Mouse (Mus musculus) cerebellum, adult 11-12 months (tissue): ENCODE results near the gene Ift140.
A peak's percentile ranks its signal among the peaks of the same experiment; 100 is the strongest.

Experiments
- DNase-seq: peaks from one replicate; pipeline ENCODE4 v3.0.0; 2022

Gene Ift140

DNA sequence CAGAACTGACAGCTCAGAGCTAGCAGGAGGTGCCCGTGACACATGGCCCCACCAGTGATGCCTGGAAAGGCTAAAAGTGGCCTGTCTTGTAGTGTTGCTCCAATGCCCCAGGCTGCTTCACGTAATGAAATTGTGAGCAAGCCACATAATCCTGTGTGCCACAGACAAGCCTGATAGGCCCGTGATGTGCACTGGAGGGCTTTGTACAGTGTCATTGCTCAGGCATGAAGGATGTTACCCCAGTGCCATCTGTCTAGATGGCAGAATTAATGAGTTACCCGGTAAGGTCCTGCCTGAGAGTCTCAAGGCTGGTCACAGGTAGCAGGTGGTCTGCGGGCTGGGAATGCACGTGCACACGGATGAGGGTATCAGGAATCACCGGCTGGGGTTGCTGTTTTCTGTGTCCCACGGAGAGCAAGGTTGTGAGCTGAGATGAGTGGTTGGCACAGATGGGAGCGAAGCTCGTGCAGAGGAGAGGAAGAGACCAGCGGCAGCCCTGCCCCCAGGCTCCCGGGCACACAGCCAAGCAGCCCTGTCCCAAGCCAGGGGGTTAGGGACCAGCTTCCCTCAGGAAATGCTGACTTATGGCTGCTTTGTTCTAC is 62.0 kb downstream of the Ift140 start:
- DNase-seq, result peak; percentile 62

DNA sequence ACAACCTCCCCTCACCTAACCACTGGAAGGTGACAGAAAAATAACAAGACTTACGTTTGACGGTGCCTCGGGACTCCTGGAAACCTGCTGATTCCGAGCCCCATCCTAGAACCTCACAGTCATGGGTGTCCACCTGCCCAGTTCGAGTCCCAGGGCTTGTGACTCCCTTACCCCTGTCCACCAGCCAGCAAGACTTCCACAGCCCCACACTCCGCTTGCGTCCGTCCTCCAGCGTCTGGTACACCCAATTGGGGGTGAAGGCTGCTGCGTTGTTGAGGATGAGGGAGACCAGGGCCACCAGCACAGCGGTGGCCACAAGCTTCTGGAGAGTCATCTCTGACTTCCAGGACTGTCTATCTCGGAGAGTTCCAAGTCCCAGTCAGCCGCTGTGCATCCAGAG is 64.3 kb downstream of the Ift140 start:
- DNase-seq, result no peak

DNA sequence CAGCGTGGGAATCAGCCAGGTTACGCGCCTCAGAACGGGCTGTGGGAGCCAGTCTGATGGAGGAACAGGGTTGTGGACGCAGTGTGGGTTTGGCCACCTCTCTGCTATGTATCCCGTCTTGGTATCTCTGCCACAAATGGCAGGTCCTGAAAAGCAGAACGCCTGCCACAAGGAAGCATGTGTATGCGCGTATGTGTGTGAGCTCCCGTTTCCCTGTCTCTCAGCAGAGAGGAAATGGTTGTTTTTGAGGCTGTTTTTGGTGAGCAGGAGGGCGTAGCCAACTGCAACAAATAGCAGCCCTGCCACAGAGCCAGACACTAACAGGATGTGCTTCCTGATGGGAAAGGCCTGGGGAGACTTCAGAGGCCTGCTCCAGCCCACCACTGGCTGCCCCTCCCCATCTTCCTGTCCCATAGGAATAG is 65.1 kb downstream of the Ift140 start:
- DNase-seq, result no peak

DNA sequence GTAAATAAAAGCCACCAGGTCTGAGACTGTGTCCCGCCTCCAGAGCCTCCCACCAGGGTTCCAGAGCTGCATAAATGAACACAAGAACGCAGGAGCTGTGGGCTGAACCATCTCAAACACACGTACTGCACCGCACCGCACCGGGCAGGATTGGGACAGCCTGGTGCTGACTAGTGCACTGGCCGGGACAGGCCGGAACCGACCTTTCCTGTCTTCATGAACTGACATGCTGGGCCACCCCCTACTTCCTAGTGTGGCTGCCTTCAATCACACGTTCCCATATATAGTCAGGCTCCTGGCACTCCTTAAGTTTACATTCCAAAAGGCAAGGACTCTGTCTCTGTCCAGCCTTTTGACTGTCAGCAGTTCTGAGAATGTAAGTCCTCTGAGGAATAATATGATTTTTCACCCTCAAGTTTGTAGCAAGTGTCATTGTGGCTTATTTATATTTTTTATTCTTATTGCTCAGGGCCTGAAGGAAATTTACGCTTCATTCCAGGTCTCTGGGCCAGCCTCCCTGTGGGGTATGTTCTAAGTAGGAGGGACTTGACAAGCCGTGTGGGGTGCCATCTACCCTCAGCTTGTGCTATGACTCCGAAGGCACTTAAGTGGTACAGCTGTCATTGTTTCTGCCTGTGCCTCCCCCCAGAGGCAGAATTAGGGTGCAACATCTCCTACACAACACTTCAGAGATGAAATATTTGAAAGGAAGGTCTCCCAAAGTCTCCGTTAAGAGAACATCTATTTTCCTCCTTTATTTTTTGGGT is 66.4 kb downstream of the Ift140 start:
- no peak for DNase-seq

DNA sequence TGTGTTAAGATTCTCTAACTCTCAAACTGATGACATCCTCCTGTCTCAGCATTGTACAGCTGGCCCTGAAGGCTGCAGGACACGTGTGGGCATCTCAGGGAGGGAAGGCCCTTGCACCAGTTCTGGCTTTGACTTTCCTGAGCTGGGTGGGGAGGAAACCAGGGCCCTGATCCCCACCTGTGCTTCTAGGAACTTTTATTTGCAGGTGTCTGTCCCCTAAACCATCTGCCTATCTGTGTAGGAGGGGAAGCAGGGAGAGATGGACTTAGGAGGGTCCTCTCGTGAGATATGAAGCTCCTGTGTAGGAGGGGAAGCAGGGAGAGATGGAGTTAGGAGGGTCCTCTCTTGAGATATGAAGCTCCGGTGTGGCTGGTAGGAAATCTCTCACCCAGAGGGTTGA is 67.0 kb downstream of the Ift140 start:
- no peak for DNase-seq

DNA sequence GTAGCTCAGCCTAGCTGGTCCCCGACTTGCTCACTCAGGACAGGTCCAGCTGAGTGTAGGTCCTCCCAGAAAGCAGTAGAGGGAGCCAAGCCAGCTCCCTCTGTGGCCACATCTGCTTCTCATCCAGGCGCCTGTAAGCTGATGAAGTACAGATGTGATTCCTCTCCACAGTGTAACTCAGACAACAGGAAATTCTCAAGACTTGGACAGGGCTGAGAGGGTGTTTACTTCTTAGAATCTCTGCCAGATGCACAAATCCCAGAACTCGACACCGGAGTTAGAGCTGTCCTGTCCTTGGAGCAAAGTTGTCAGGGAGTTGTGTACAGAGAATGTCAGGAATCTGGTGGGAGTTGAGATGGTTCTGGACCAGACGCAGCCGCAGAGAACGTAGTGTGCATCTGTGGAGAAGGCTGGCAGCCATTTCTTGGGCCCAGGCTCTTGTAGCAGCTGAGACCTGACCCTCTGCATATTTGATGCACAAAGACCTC is 67.6 kb downstream of the Ift140 start, which contains the start of gene Tmem204:
Gene Tmem204, minus strand, starts transcription at position 148 of the 488 bp plus-strand sequence.
- DNase-seq, result no peak

DNA sequence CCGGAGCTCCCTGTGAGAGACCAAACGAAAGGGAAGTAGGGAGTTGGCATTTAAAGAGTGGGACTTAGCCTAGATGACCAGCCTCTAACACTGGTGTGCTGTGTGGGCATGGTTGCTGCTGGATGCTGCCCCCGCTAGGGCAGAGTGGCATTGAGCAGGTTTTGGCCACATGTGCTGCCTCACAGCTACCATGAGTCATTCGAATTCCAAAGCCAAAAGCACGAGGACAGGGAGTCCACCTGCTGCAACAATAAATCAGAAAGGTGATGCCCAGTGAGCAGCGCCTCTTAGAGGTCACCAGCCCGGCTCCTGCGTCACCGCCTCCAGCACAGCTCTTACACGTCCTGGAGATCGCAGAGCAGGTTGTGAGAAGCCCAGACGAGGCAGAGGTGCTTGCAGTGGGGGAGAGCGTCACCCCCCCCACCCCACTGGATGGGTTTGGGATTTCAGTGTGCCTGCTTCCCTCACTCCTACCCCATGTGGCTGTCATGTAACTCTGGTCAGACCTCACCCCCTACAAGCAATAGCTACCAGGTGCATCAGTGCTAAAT is 69.0 kb downstream of the Ift140 start:
- DNase-seq, result no peak

DNA sequence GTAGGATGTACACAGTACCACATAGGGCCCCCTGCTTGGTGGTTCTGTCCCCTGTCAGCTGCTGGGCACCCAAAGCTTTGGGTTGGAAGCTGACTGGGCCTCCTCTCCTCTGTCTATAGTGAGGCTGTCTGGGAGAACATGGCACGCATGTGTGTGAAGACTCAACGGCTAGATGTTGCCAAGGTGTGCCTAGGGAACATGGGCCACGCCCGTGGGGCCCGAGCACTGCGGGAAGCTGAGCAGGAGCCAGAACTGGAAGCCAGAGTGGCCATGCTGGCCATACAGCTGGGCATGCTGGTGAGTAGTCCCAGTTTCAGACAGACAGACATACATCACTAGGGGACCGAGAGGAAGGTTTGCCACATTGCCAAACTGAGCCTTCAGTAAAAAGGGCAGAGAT is 70.8 kb downstream of the Ift140 start:
- no peak for DNase-seq

DNA sequence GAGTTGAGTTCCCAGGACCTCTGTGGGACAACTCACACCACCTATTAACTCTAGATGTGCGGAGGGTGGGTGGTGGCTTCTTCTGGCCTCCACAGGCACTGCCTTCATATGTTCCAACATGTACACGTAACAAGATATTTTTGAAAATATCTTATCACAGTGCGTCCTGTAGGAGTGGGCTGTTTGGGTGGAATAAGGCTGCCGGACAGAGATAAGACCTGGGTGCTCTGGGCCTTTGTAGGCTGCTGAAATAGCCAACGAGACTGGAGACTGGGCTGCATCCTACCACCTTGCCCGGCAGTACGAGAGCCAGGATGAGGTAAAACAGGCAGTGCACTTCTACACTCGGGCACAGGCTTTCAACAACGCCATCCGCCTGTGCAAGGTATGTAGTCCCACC is 73.3 kb downstream of the Ift140 start:
- no peak for DNase-seq

DNA sequence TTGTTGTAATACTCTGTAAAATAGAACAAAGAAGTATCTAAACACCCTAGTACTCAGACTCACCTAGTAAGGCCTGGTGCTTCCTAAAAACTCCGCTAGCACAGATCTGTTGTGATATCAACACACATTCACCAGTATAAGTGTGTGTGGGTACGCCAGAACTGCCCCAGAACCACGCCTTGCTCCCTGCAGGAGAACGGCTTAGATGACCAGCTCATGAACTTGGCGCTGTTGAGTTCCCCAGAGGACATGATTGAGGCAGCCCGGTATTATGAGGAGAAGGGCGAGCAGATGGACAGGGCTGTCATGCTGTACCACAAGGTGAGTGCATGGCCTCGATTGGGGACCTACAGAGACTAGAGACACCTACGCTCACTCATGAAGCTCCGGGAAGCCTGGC is 74.6 kb downstream of the Ift140 start:
- DNase-seq, result no peak

DNA sequence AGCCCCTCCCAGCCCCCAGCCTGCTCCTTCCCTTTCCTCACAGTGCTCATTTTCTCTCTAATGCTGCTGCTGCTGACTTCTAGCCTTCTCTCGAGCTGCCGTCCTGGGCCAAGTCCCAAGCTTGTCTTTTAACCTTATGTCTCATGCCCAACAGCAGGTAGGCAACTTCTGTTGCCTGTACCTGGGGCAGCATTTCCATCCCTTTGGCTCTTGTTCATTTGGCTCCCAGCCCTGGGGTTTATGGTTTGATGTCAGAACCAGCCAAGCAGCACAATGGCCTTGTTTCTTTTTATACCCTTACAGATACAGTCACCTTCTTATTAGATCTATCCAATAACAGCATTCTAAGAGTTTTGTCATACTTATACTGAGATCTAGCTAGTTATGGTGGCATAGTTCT is 80.3 kb downstream of the Ift140 start:
- peak; percentile 68 for DNase-seq

DNA sequence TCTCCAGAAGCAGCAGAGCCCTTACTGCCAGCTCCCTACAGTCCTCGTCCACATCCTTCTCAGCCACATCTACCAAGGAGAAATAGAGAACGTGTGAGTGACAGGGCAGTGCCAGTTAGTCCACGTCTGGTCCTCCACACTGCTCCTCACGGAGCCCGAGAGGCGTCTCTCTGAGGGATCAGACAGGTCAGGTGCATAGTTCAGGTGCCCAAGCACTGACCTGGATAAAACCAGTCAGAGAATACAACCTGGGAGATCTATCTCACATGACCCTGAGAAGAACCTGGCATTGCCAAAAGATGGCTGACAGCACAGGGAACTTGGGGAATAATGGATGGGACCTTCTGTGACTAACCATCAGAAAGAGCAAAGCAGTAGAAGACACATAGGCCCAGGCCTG is 84.2 kb downstream of the Ift140 start:
- no peak for DNase-seq

DNA sequence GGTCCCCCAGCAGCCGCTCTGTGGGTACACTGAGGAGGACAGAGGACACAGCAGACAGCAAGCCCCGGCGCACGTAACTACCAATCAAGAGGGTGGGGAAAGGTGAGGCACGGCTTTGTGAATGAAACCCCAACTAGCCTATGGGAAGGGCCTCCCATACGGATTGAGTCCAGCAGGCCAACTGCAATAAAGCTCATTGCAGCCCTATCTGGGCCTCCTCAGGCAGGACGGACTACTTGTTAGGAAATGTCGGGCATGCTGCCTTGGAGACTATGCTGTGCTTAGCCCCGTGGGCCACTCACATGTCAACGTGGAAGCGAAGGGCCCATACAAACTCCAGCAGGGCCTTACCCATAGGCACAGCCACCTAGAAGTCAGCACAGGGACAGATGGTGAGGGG is 85.5 kb downstream of the Ift140 start:
- no peak for DNase-seq

DNA sequence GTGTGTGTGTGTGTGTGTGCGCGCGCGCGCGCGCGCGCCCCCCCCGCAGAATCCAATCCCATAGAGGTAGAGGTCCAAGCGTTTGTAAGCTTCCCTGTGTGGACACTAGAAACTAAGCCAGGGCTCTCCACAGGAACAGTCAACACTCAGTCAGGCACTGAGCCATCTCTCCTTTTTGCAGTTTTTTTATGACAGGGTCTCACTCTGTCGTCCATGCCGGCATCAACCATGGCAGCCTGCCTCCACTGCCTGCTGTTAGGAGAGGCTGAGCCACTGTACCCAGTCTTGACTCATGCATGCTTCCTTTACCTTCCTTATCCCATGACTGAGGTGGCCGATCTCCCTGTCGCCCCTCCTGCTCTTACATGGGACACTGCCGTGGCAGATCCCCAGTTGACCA is 91.9 kb downstream of the Ift140 start:
- DNase-seq, result no peak

DNA sequence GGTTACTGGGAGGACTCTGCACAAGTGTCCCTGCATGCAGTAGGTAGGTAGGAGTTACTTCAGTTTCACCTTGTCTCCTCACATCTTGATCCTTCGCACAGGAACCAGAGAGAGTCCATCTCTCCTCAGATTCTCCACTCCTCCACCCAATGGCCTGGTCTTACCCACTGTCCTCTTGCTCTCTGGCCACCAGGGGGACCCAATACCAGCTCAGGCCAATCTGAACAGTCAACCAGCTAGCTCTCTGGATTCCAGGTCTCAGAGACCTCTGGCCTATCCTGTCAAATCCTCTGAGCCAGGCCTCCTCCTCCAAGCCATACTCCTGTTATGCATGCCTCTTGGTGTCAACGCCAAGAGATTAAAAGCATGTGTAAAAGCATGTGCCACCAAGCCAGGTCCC is 93.7 kb downstream of the Ift140 start:
- DNase-seq, result no peak

DNA sequence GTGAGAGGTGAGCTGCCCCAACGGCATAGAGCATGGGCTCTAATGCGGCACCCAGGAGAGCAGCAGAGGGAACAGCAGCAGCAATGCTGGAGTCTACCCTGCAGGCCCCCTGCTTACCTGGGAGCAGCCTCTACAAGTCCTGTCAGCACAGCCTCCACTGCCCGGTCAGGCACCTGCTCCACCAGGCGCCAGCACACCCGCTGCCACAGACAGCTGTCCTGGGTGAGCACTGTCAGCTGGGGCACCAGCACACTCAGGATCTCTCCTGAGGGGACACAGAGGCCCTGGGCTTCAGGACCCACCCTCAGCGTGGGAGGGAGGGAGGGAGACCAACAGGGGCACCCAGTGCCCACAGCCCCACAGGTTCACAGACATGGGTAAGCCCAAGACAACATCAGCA is 94.7 kb downstream of the Ift140 start:
- no peak for DNase-seq

DNA sequence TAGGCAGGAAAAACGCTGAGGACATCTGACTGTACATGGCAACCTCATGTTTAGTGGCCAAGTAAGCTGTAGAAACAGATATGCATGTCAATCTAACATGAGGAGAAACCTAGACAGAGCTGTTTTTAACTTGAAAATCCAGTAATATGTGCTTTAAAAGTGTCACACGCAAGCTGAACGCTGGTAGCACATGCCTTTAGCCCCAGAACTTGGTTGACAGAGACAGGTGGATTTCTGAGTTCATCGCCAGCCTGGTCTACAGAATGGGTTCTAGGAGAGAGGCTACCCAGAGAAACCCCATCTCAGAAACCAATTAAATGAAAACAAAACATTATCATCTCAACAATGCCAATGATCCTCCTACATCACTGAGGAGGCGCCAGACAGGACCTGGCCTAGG is 95.3 kb downstream of the Ift140 start:
- DNase-seq, result no peak

DNA sequence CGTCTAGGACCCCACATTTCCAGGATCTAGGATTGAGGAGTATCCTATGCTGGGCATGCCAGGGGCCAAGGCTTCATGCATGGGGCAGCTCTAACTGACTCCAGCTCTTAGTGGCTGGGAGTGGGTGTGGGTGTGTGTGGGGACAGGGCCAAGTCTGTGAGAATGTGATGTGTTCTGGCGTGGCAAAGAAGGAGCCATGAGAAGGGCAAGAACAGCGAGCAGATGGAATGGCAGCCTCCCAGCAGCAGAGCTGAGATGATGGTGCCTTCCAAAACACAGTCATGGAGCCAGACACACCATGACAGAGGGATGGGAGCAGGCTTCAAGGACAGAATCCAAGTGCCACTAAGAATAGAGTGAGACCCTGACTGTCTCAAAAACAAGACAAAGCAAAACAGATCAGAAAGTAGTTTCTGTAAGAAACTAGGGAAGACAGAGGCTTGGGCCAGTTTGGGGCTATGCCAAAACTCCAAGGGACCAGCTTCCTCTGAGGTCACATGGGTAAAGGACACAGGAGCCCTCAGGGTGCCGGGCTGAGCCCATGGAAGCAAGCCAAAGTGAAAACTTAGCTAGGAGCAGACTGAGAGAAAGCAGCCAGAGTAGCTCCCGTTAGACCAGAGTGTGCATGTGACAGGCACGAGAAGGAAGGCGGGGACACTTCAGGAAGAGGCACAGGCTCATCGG is 96.0 kb downstream of the Ift140 start:
- DNase-seq, result peak; percentile 84

DNA sequence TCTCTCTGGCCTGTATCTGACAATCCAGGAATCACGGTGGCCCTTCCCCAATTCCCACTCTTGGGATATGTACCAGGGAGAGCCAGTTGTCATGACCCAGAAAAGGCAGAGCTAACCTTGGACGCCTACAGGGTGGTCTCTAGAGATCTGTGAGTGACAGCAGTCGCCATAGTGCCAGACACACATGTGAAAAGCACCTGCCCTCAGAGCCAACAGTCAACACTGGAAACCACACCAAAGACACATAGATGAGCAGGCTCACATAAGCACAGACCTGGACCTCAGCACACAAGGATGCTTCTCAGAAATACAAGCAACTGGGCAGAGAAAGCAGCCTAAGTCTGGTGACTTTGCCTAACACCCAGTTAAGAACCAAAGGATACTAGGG is 96.5 kb downstream of the Ift140 start:
- no peak for DNase-seq

DNA sequence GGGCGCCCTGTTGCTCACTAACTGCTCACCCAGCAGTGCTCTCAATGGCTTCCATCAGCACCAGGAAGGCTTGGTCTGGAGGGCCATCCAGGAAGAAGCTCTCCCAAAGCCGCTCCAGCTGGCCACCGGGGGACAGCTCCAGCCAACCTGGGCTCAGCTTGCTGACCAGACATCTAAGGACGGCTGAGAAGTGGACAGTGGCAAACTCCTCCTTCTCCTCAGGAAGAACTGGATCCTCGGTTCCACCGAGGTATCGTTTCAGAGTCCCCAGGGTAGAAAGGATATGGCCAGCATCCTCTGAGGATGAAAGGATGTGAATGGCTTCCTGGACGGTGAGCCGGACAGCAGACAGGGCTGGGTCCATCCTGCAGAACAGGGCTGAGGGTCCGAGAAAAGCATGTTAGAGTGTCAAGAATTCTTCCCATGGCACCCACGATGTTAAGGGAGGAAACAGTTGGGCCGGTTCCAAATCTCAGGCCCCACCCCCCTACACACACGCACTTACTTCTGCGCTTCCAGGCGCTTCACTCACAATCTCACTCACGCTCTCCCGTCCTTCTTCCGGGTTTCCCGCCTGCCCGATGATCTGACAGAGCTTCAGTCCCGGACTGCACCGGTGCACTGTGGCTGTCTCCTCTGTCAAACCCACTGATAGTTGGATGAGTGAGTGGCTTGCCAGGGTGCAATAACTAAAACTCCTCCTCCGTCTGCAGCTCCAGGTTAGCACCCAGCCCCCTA is 99.2 kb downstream of the Ift140 start:
- DNase-seq, result no peak

DNA sequence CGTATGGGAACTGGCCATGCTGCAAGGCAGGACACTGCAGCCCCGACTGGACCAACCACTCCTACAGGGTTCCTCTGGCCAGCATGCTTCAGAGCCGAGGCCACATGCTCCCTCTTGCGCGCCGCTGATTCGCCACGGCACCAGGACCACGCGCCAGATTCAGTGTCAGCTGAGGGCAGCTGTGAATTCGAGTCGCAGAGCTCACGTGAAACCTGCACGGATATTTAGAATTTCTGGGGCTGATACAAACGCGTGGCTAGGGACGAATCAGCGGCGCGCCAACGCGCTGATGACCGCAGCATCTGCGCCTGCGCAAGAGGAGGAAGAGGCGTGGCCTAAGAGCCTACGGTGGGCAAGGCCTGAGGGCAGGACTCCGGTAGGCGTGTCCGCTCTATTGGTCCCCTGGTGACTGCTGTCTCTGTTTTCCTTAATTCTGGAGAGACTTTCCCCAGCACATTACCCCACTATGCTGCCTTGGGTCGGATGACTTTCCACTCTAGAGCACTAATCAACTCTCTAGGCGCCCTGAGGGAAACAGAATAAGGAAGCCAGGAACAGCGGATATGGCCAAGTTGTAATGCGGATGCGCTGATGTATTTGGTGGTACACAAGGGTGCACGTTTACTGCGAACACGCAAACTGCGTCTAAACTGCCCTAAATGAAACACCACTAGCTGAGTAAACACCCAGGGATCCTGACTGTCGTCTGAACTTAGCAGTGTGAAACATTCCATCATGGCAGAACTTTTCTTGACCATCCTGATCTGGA is 100.0 kb downstream of the Ift140 start, which contains the start of gene Telo2:
Gene Telo2, minus strand, starts transcription at position 304 of the 769 bp plus-strand sequence.
- peak; percentile 93 for DNase-seq

DNA sequence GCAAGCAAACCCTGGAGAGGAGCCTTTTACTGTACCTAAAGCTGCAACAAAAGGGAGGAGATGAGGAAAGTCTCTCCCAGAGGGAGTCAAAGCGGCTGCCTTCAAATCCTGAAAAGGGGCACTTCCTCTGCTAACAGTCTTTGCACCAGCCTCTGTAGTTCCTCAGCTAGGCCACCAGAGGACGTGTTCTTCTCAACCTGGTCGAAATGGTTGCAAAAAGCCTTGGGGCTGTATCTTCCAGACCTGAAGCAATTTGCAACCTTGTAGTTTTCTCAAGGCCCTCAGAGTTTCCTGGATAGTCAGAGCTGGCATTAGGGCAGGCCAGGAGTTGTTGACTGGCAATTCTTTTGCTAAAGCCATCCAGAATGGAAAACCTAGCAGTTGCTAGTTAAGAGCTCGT is 101.4 kb downstream of the Ift140 start:
- no peak for DNase-seq
